Mouse (Mus musculus): ENCODE data around the gene Fgfr2.

DNA sequence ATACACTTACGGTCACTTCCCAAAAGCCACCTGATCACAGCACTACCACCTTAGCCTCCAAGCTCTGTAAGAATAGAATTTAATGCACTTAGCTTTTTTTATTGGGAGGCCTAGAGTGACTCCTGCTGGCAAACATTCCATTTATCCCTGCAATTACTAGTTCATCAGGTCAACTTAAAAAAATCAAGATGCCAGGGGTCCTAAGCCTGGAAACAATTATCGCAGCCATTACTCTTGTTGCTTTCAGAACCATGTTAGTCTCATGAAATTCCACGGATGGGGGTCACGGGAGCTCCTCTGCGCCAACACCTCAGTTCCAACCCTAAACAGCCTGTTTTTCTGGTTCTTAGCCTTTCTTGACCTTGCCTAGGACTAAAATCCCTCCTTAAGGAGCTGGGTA lies 308.1 kb downstream of the Fgfr2 start:
- no peak for TF ChIP-seq ZNF384 (IDR thresholded peaks at IDR 0.05; ENCODE audit: low read depth, low read length)
- no peak for TF ChIP-seq MAFK (IDR thresholded peaks at IDR 0.05; ENCODE audit: insufficient read depth, low read depth, low read length)
- no peak for TF ChIP-seq CHD2 (IDR thresholded peaks at IDR 0.05; ENCODE audit: low read depth, low read length)
- no peak for TF ChIP-seq ZC3H11A (IDR thresholded peaks at IDR 0.05; ENCODE audit: borderline replicate concordance, low read depth, low read length)
- TF ChIP-seq HCFC1 (IDR thresholded peaks at IDR 0.05; ENCODE audit: borderline replicate concordance, insufficient read depth, low read length): no peak
